Mouse (Mus musculus) retina, embryonic 14.5 days (tissue): ENCODE results near the gene Sp100.
A peak's percentile ranks its signal among the peaks of the same experiment; 100 is the strongest.

ENCODE experiments used
- DNase-seq: peaks from one replicate; pipeline ENCODE4 v3.0.0-alpha.2; 2015; ENCODE audit warnings: low spot score

Sp100 gene

DNA sequence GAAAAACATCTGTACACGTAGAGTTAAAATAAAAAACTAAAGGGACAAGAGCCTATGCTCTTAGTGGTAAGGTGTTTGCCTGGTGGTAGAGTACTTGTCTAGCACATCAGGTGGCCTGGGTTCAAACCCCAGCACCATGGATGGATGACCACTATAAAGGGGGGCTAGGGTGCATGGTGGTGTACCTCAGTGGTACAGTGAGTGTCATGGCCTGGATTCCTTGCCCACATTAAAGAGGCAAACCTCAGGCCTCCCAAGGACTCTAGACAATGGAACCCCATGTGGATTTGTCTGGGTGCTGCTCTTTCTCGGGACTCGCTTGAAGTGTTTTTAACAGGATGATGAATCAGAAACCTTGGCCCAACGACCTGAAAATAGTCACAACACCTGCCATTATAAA is 52.7 kb downstream of the Sp100 start:
- DNase-seq: no peak

DNA sequence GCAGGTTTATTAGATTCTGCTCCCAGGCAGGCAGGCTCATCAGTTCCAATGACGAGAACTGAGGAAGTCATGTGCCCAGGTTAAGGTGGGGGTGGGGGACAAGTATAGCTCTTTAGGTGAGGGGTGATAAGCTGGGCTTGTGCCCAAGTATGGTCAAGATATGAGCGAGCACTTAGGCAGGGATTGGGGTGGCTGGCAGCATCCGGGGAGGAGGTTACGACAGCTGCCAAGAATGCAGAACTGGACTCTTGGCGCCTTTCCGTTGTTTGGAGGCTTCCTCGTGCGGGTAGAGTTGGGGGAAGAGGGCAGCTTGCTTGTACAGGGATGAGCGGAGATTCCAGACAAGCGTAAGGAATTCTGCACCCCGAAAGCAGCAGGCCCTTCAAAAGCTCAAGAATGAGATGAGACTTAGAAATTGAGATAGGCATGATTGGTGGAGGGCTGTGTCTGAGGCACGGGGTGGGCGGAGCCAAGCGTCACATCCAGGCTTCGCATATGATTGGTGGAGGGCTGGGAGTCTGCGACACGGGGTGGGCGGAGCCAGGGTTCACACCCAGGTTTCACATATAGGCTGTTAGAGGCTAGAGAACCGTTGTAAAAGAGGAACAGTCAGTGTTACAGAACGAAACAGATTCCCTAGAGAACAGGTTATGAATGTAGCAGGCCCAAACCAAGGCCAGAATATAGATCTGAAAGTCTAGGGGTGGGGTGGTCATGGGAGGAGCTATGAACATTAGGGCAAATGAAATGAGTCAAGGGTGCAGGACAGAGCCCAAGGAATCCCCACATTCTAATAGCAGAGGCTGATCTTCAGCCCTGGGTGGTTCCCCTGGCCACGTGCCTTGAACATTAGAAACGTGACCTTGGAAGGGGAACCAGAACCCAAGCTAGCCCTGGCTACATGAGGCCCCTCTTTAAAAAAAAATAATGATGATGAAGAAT is 53.7 kb downstream of the Sp100 start:
- DNase-seq: peak; percentile 78

DNA sequence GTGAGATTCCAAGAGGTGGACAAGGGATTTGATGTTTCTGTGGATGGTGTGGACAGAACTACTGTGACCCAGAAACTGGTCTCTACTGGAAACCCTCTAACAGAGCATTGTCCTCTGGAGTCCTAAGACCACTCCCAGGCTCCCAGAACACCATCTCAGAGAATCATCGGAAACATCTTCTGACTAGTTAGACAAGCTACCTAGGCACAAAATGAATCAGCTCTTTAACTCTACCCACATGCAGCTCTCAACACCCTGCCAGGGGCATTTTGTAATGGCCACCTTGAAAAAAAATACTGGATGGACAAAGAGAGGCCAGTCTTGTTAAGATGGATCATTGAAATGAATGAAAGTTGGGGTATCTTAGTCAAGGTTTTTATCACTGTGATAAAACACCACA is 55.8 kb downstream of the Sp100 start:
- DNase-seq: no peak

DNA sequence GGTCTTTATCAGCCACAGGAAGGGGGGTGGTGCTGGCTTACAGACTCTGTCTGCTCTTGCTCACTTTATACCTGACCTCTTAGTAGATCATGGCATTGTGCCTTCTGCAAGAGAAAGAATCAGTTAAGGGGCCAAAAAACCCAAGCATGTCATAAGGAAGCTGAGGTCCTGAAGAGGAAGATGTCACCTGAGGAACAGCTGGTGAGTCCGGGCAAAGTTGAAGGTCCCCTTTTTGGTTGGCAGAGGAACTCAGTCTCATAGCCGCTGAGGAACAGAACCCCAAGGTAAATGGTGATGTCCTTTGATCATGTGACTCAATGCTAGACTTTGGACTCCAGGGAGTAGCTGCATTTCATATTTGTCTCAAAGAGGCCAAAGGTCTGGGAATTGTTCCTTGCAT is 57.0 kb downstream of the Sp100 start:
- no peak for DNase-seq

DNA sequence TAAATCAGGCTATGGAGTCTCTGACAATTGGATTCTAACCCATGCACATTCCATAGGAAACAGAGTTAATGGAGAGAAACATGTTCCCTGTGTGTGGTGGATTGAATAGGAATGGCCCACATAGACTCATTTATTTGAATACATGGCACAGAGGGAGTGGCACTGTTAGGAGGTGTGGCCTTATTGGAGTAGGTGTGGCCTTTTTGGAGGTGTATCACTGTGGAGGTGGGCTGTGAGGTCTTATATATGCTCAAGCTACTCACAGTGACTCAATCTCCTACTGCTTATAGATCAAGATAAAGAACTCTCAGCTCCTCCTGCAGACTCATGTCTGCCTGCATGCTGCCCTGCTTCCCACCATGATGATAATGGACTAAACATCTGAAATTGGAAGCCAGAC is 64.7 kb downstream of the Sp100 start:
- DNase-seq: no peak

DNA sequence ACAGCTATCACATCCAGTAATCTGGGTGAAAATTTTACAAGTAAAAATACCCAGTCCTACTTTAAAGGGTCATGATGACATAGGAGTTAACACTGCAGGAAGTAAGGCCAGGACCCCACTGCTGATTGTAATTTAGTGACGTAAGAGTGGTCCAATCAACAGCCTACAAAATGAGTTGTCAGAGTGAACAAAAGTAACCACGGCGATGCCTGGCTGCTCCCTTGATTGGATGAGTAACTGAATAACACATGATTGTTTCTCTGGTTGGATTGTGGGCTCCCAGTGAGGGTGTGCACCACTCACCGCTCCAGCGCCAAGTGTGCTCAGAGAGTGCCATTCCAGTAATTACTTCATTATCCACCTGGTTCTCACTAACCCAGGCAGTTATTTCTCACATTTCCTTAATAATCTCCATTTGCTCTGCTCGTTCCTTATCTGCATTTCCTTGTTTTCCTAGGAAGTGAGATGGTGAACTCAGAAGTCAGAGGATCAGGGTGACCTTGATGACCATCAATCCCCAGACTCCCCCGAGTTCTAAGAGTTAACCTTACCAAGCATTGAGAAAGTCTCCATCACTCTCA is 66.7 kb downstream of the Sp100 start:
- peak; percentile 47 for DNase-seq

DNA sequence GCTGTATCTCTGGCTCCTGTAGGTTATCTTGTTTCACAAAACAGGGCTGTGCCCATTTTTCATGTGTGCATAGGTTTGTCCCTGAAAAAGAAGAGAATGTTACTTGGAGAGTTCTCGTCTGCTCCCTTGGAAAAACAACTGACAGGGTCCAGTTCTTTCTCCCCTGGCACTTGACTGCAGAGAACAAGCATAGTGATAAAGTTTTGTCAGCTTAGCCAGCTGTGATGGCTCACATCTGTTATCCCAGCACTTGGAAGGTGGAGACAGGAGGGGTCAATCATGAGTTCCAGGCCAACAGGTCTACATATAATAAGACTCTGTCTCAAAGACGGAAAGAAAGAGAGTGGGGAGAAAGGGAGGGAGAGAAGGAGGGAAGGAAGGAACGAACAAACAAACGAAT is 69.3 kb downstream of the Sp100 start:
- no peak for DNase-seq

DNA sequence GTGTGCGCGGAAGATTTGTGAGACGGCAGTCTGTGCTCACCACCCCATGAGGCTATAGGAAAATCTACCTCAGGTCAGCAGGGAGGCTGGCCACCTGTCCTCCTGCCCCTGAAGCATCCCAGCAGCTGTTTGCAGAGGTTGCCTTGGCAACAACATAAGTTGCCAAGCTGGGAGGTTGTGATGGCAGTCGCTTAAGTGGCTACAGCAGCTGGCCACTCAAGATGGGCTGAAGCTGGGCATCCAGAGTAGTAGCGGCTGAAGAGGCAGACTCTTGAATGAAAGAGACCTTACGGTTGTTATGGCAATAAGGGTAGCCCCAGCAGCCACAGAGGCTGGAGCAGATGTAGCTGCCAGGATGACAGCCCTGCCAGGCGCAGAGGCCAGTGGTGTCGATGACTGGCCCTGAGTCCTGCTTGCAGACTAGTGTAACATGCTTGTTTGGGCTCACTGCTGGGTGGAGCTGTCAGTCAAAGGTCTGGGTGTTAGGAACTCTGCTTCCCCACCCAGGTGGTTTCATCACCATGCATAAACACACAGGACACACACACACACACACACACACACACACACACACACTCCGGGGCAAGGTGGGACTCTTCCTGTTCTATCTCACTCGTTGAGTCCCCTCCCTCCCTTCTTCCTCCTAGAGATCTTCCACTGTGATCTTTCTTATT is 70.6 kb downstream of the Sp100 start:
- peak; percentile 65 for DNase-seq

DNA sequence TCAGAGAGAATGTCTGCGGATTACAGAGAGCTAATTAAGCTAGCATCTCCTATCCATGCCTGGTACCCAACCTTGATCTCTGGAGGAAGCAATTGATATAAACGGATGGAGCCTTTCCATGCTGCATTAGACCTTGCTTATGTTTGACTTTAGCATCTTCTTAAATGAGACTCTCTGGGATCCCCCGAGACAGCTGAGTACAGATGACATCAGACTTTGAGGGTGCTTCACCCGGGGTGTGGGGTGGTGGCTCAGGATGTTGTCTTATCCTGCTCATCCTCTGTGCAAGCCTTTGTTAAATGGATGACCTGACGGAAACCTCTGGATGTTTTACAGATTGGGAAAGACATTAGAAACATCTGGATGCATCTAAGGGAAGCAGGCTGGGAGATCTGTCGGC is 80.7 kb downstream of the Sp100 start:
- DNase-seq: no peak

DNA sequence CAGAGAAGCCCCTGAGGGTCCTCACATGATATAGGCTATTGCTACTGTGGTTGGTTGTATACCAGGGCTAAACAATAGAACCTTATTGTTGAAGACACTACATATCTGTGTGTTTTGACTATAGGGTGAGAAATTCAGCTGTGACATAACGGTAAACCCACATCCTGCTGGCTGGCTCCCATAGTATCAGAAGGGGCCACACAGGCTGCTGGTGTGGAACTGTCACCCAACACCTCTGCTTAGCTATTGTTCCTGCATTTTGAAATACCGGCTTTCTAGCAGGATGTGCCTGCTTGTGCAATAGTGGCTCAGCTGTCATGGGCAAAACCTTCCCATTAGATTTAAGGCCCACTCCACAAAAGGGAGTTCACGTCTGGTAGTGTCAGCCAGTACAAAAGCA is 82.8 kb downstream of the Sp100 start:
- no peak for DNase-seq

DNA sequence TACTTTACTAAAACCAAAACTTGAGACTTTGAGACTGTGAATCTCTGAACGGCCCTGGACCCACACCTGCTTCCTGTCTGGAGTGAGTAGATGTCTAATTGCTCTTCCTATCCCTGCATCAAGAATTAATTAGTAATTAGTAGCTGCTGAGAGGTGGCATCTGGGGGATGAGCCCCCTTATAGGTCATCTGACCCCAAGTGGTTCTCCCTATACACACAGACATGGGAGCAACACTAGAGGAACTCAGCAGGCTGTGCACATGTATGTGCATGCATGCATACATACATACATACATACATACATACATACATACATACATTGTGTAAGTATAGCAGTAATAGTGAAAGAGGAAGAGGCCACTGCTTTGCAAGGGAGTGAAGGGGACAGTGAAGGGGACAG is 84.7 kb downstream of the Sp100 start:
- DNase-seq: no peak

DNA sequence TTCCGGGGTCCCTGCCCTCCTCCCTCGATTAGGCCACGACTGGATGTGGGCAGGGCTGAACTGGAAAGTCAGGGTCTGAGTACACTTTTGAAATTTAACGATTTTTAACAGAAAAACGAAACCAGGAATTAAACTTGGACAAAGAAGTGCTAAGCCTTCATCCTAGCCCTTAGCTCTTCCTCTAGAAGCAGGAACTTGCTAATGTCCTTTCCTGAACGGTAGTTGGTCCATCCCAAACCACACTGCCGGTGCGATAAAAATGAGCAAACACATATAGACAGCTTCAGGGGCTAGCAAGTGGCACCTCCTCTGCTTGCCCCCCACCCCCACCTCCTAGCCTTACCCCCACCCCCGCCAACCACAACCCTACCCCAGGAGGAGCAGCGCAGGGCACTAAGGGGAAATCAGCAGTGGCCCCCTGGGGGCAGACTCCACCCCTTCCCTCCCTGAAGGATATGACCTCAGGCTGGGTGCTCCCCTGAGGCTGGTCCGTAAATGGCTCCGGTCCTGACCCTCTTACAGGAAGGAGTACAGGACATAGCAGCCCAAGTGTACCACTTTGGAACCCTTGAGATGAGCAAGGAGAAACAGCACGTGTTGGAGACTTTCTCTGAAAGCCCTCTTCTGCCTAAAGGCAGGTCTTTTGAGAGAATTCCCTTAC is 85.8 kb downstream of the Sp100 start:
- DNase-seq: no peak

DNA sequence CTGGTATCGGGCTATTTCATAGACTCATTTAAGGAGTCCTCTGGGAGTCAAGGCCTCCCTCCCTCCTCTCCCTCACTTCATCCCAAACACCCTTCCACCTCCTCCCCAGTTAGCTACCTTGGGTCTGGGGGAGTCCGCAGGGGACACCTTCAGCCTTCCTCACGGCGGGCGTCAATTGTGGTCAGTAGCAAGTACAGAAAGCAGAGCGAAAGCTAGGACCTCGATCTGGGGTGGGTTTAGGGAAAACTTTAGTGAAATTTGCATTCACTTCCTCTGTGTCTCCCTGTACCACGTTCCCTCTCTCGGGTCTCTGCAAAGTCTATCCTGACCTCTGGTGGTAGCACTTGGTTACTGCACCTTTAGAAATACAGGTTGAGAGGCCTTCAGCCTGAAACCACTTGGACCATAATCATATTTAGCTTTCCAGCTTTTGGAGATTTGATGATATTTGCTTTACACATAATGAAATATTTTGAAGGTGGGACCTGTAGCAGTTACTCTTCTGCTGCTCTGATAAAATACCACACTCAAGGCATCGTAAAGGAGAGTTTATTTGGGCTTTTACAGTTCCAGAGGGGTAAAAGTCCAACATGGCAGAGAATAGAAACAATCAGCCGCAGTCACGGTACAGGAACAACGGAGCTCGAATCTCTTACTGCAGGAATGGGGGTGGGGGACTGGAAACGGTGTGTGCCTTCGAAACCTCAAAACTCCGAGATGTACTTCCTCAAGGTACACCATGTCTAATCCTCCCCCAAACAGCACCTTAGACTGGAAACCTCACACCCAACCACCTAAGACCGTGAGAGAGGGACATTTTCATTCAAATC is 86.8 kb downstream of the Sp100 start:
- DNase-seq: peak; percentile 88

DNA sequence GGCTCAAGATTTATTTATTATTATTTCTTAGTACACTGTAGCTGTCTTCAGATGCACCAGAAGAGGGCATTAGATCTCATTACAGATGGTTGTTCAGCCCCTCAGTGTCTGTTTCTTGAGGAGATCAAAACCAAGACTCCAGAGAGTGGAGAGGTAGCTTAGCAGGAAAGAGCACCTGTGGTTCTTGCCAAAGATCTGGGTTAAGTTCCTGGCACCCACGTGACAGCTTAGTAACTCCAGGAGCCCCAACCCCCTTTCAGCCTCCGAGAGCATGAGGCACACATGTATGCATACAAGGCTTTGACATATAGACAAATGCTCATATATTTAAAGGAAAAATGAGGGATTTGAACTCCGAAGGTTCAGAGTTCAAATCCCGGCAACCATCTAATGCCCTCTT is 89.2 kb downstream of the Sp100 start:
- no peak for DNase-seq

DNA sequence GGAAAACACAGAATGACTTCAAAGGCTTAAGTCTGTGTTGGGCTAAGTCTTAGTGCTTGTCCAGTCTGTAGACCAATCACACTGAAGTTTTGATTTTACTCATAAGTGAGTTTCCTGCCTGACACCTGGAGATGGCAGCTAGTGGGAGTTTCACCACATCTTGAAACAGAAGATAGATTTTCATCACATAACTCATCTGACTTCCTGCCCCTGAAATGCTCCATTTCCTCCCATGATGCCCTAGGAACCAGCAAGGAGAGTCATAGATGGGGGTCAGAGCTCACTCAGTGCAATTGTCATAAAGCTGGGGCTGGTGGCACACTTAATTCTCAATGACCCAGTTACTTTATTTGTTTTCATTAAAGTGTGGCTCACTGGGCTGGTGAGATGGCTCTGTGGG is 90.0 kb downstream of the Sp100 start:
- DNase-seq: no peak

DNA sequence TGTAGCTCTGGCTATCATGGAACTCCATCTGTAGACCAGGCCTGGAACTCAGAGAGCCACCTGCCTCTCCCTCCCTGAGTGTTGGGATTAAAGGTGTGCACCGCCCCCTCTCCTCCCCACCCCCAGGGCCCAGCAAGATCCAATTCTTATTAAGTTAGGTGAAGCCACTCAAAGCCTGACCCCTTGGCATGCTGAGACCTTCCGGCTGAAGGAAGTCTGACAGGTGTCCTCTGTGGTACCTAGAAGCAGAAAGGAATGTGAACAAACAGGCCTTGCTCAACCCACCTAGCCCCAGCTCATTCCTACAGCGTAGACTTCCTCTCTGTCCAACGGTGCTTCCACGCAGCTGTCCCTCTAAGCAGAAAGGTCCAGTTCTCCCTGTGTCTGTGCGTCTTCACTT is 91.1 kb downstream of the Sp100 start:
- no peak for DNase-seq

DNA sequence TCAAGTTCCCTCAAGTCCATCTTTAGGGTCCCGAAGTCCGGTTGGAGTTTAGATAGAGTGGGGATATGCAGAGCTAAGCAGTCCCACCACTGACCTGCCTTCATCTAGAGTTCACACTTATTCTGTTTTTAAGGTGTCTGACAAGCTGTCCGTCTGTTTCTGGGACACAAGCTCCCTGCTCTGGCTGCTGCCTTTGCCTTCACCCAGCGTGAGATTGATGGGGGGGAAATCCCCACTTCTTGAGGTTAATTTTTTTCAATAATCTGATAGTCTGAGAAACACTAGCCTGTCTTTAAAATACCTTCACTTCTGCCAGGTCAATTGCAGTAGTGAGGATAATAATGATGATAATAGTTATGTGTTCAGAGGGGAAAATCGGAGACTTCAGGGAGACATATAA is 92.5 kb downstream of the Sp100 start:
- no peak for DNase-seq

DNA sequence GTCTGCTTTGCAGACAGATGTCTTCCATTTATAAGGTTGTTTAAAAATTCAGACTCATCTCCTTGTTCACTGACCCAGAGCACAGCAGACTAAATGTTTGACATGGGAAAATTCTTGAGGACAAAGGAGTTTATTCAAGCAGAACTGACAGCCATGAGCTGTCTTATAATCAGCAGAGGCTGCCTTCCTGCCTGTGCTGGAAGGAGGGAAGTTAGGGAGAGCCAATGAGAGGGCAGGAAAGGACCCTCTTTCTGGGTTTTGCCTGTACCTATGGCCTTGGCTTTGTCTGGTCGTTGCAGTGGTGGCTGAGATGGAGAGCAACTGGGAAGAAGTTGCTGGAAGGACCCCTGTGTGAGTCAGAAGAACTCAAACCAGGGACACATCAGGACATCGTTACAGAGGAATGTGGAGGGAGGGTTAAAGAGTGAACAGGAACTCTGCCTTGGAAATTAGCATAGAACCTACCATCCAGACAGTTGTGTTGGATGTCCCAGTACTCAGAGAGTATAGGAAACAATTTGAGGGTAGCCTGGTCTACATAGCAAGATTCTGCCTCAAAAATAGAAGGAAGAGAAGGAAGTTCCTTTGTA is 93.2 kb downstream of the Sp100 start:
- peak; percentile 85 for DNase-seq

DNA sequence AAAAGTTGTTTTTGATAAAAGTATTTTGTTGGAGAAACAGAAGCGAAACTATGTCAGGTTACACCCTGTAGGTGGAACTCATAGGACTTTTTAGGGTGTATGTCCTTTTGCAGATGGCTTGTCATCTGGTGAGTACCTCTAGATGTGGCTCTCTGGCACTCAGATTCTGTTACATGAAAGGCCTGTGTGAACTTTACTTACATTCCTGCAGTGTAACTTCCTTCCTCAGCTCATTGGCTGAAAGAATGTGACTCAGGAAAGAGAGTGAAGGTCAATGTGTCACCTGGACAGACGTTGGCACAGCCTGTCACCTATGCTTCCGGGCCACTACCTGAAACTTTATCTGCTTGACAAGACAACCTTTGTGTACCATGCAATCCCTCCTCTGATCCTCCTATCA is 94.8 kb downstream of the Sp100 start:
- DNase-seq: no peak

DNA sequence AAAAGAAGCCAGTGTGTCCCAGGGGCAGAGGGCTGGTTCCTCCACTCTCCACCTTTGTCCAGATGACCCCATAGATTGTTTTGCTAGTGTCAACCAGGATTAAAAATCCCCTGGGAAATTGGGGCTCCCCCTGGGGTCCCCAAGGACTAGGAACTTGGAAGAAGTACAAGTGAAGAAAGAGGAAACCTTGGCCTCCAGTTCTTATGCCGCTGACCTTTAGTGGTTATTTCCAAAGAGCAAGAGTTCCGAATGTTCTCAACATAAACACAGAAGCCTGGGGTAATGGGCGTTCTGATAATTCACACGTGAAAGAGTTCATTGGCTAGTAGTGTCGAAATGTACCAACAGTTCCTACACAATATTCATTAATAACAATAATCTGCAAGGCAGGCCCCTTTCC is 96.7 kb downstream of the Sp100 start:
- no peak for DNase-seq

DNA sequence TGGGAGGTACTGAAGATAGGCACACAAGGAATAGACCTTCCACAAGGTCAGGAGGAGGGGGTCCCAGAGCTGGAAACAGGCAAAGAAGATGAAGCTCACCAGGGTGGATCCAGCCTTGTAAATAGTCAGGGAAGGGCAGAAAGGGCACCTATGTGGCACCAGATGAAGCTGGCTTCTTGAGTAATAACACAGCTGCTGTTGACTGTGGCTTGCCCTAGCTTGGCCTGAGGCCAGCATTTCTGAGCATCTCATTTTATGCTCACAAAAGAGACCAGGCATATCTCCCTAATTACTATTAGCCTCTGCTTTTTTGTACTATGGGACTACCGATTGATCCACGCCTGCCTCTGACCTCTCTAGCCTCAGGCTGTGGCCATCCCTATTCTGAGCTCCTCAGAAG is 100.0 kb downstream of the Sp100 start:
- no peak for DNase-seq
